Mouse (Mus musculus): ENCODE measurements around the gene Smpd2. TPM values are rescaled to one million over a fixed set of nuclear protein-coding genes. Genes with fewer than 3 reads are reported as not detected.
"Not testable (repeated sequence)": the region's sequence is repeated elsewhere in the genome, so short reads cannot be mapped to it uniquely, and the experiment has no call there.

Smpd2 gene
- polyA plus RNA-seq, 1 experiment from 2014 or later = 40.7 TPM

DNA sequence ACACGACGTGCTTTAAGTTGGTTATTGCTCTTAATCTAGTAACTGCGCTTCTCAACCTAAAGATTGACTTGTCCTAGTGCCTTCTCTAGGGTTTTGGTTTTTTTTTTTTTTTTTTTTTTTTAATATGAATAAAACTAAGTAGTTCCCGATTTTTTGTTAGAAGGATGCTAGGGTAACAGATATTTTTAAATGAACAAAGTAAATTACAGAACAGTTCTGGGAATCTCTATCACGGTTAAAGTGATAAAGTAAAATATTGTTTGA, 30.2 kb upstream of the Smpd2 start:
- no peaks in the 10 kb centered on the region for H3K27me3 ChIP-seq (replicated peaks; ENCODE audit: control insufficient read depth, insufficient read depth, low read length)
- peaks cover 20% of the 10 kb centered on the region for H3K36me3 ChIP-seq (ENCODE audit: control insufficient read depth, insufficient read depth, low read length)
- peak overlapping the region; percentile 92 for H3K9ac ChIP-seq (ENCODE audit: low read length)
- peak overlapping the region; percentile 95 for H3K4me3 ChIP-seq (ENCODE audit: low read depth, low read length)
- 5% methylated on average over 5 of the region's 5 CpGs for WGBS
- no peak for ATAC-seq
- H3K4me2 ChIP-seq (ENCODE audit: low read length) = peak overlapping the region; percentile 83
- no peaks in the 10 kb centered on the region for H3K9me3 ChIP-seq (replicated peaks; ENCODE audit: control insufficient read depth, low read length)
- DNase-seq (ENCODE audit: low spot score) = no peak
- H3K27ac ChIP-seq (ENCODE audit: low read depth, low read length) = no peak overlapping the region
- peaks cover 18% of the 10 kb centered on the region for H3K4me1 ChIP-seq (ENCODE audit: control insufficient read depth, insufficient read depth, low read length)

DNA sequence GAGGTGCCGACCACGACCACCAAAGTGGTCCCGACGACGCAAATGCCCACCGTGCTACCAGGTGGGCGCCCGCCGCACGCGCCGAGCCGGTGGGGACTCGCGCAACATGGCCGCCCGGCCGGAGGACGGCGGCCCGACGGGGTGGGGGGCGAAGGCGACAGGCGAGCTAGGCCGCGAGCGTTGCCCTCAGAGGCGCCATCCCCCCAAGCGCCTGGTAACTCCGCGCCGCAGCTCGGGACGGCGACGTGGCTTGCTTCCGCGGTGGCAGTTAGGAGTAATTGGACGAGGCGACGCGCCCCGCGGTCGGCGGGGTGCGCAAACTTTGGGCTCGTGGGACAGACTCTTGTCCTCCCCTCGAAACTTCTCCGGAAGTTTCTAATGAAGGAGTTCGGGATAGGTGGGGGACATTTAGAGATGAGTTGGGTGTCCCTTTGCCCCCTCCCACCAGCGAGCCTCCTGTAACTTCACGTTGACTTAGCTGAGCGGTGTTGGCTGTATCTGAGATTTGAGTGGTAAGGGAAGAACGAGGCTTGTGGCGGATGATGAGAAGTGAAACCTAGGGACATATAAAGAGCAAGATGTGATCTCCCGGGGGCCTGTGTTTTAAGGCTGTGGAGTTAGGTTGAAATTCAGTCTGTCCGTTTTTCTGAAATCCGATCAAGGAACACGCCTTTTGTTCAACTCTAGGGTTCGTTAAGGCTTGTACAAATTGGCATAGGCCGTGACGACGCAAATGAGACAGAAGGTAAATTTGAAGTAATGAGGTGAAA, 29.7 kb upstream of the Smpd2 start:
- H3K9ac ChIP-seq (ENCODE audit: low read length) = peak overlapping the region; percentile 92
- peaks cover 17% of the 10 kb centered on the region for H3K36me3 ChIP-seq (ENCODE audit: control insufficient read depth, insufficient read depth, low read length)
- under 1% methylated on average over 59 of the region's 65 CpGs for WGBS
- ATAC-seq = peak; percentile 59
- H3K9me3 ChIP-seq (replicated peaks; ENCODE audit: control insufficient read depth, low read length) = no peaks in the 10 kb centered on the region
- peak overlapping the region; percentile 83 for H3K4me2 ChIP-seq (ENCODE audit: low read length)
- H3K4me1 ChIP-seq (ENCODE audit: control insufficient read depth, insufficient read depth, low read length) = peaks cover 18% of the 10 kb centered on the region
- H3K27me3 ChIP-seq (replicated peaks; ENCODE audit: control insufficient read depth, insufficient read depth, low read length) = no peaks in the 10 kb centered on the region
- peak; percentile 51 for DNase-seq (ENCODE audit: low spot score)
- peak overlapping the region; percentile 97 for H3K27ac ChIP-seq (ENCODE audit: low read depth, low read length)
- peak overlapping the region; percentile 95 for H3K4me3 ChIP-seq (ENCODE audit: low read depth, low read length)

DNA sequence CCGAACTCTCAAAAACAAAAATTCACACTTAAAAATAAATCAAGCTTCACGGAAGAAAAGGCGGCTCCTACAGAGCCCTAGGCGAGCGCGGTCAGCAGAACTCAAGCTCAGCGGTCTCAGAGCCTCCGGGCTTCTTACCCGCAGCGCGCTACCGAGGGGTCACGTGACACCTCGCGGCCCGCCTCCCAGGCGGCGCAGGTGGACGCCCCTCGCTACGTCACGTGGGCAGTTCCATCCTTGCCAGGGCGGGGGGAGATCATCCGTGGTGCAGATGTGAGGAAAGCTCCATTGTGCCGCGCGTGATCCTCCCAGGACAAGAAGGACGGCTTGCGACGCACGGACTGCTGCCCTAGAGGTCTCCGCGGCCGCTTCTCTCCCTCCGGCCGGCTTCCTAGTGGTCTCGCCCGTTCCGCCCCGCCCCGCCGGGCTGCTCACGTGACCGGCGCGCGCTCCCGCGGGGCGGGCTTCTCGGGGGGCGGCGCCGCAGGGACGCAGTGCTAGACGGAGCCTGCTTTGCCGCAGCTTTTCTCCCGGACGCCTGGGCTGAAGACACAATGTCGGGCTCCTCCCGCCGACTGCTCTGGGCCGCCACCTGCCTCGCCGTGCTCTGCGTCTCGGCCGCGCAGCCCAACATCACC, 28.9 kb upstream of the Smpd2 start, which contains the start of gene Cd164:
Gene Cd164, plus strand, starts transcription at position 434 of the 638 bp plus-strand sequence.
- Histone ChIP-seq H3K27ac (ENCODE audit: low read depth, low read length) (peak within 1 kb of the TSS; percentile 97), H3K4me2 (ENCODE audit: low read length) (peak within 1 kb of the TSS; percentile 83), H3K36me3 (ENCODE audit: control insufficient read depth, insufficient read depth, low read length) (peaks cover 14% of the 10 kb centered on the region), H3K4me3 (ENCODE audit: low read depth, low read length) (peak within 1 kb of the TSS; percentile 95), H3K9me3 (replicated peaks; ENCODE audit: control insufficient read depth, low read length) (no peaks in the 10 kb centered on the region), H3K4me1 (ENCODE audit: control insufficient read depth, insufficient read depth, low read length) (peaks cover 16% of the 10 kb centered on the region), H3K27me3 (replicated peaks; ENCODE audit: control insufficient read depth, insufficient read depth, low read length) (no peaks in the 10 kb centered on the region), H3K9ac (ENCODE audit: low read length) (peak within 1 kb of the TSS; percentile 92)
- under 1% methylated on average over 69 of the region's 69 CpGs for WGBS
- peak; percentile 94 for ATAC-seq
- DNase-seq (ENCODE audit: low spot score) = peak; percentile 96

DNA sequence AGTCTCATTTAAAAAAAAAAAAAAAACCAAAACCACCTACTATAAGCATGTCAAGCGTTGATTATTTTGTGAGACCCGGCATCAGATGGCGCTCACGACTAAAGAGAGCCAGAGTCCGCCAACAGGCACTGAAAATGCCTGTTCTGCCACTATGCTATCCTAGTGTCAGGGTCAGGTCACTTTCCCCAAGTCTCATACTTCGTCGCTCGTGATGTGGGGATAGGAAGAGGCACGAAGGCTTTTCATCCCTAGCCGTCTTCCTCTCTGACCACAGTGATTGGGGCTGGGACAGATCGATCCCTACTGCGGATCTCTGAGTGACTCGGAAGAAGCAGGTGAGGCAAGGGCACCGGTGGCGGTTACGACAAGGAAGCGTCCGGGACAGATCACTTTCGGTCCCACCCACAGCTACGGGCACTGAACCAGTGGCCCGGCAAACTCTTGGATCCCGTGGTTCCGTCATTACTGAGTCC, 28.4 kb upstream of the Smpd2 start:
- ATAC-seq = peak; percentile 55
- Histone ChIP-seq H3K9ac (ENCODE audit: low read length) (peak overlapping the region; percentile 92), H3K4me1 (ENCODE audit: control insufficient read depth, insufficient read depth, low read length) (peaks cover 16% of the 10 kb centered on the region), H3K27ac (ENCODE audit: low read depth, low read length) (peak overlapping the region; percentile 97), H3K4me2 (ENCODE audit: low read length) (peak overlapping the region; percentile 83), H3K27me3 (replicated peaks; ENCODE audit: control insufficient read depth, insufficient read depth, low read length) (no peaks in the 10 kb centered on the region), H3K9me3 (replicated peaks; ENCODE audit: control insufficient read depth, low read length) (no peaks in the 10 kb centered on the region), H3K4me3 (ENCODE audit: low read depth, low read length) (peak overlapping the region; percentile 95), H3K36me3 (ENCODE audit: control insufficient read depth, insufficient read depth, low read length) (peaks cover 8% of the 10 kb centered on the region; the same call in 1 of the 2 replicates)
- DNase-seq (ENCODE audit: low spot score) = peak; percentile 85
- under 1% methylated on average over 23 of the region's 23 CpGs for WGBS

DNA sequence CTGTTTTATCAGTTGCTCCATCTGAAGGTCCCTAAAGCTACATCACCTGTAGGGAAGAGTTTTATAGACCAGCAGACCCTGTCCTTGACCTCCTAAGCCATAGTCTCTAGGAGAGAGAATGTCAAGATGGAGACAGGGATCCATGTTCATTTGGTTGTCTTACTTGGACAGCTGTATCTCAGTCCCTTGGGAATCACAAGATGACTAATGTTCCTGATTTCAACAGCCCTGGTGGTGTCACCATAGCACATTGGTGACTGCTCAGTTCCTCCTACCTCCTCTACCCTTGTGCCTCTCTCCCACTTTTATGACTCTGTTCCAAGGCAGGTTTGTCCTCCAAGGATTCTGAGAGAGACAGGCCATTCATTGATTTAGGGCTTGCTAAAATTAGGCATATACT, 24.8 kb upstream of the Smpd2 start:
- Histone ChIP-seq H3K9me3 (replicated peaks; ENCODE audit: control insufficient read depth, low read length) (no peaks in the 10 kb centered on the region), H3K9ac (ENCODE audit: low read length) (no peak overlapping the region), H3K4me3 (ENCODE audit: low read depth, low read length) (no peak overlapping the region), H3K4me1 (ENCODE audit: control insufficient read depth, insufficient read depth, low read length) (no peaks in the 10 kb centered on the region), H3K36me3 (ENCODE audit: control insufficient read depth, insufficient read depth, low read length) (no peaks in the 10 kb centered on the region), H3K27ac (ENCODE audit: low read depth, low read length) (no peak overlapping the region), H3K4me2 (ENCODE audit: low read length) (no peak overlapping the region), H3K27me3 (replicated peaks; ENCODE audit: control insufficient read depth, insufficient read depth, low read length) (no peaks in the 10 kb centered on the region)
- DNase-seq (ENCODE audit: low spot score) = no peak
- no peak for ATAC-seq

DNA sequence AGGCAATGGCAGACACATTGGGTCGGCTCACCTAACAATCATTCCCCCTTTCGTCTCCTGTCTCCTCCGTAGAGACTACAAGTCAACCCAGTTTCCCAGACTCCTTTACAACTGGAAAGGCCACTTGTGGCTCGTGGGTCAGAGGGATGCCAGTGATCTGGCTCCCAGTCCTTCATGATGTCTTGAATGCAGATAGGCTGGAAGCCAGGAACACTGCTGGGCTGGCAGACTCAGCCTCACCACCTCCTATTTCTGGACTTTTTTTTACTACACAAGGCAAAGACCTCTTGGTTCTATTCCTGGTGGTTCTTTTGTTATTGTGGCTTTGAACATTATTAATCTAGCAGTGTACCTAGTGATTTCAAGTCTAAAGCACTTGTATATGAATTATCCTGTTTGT, 24.1 kb upstream of the Smpd2 start:
- DNase-seq (ENCODE audit: low spot score) = no peak
- no peaks in the 10 kb centered on the region for H3K27me3 ChIP-seq (replicated peaks; ENCODE audit: control insufficient read depth, insufficient read depth, low read length)
- no peak overlapping the region for H3K4me3 ChIP-seq (ENCODE audit: low read depth, low read length)
- no peak overlapping the region for H3K9ac ChIP-seq (ENCODE audit: low read length)
- no peak overlapping the region for H3K27ac ChIP-seq (ENCODE audit: low read depth, low read length)
- no peak overlapping the region for H3K4me2 ChIP-seq (ENCODE audit: low read length)
- H3K36me3 ChIP-seq (ENCODE audit: control insufficient read depth, insufficient read depth, low read length) = no peaks in the 10 kb centered on the region
- WGBS = 76% methylated on average over 4 of the region's 4 CpGs
- ATAC-seq = no peak
- no peaks in the 10 kb centered on the region for H3K9me3 ChIP-seq (replicated peaks; ENCODE audit: control insufficient read depth, low read length)
- no peaks in the 10 kb centered on the region for H3K4me1 ChIP-seq (ENCODE audit: control insufficient read depth, insufficient read depth, low read length)

DNA sequence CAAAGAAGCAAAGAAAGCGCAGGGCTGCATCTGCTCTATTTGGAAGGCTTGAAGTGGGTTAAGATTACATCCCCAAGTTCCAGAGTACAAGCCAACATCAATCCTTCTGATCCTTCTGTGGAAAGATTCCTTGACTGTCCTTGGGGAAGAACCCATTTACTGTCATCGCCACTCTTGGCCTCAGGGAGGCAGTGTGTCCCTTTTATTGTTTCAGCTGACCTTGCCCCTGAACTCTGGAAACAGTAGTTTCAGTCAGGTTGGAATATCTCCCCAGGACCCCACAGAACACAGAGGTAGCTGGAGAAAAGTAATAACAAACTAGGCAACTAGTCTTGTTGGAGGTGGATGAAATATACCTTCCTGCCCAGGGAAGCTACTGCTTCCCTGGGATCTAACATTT, 19.0 kb upstream of the Smpd2 start:
- Histone ChIP-seq H3K4me2 (ENCODE audit: low read length) (no peak overlapping the region), H3K9ac (ENCODE audit: low read length) (no peak overlapping the region), H3K27ac (ENCODE audit: low read depth, low read length) (no peak overlapping the region), H3K4me1 (ENCODE audit: control insufficient read depth, insufficient read depth, low read length) (no peaks in the 10 kb centered on the region), H3K36me3 (ENCODE audit: control insufficient read depth, insufficient read depth, low read length) (no peaks in the 10 kb centered on the region), H3K27me3 (replicated peaks; ENCODE audit: control insufficient read depth, insufficient read depth, low read length) (no peaks in the 10 kb centered on the region), H3K4me3 (ENCODE audit: low read depth, low read length) (no peak overlapping the region), H3K9me3 (replicated peaks; ENCODE audit: control insufficient read depth, low read length) (no peaks in the 10 kb centered on the region)
- DNase-seq (ENCODE audit: low spot score) (no peak), ATAC-seq (no peak)
- WGBS = 45% methylated on average over 2 of the region's 2 CpGs

DNA sequence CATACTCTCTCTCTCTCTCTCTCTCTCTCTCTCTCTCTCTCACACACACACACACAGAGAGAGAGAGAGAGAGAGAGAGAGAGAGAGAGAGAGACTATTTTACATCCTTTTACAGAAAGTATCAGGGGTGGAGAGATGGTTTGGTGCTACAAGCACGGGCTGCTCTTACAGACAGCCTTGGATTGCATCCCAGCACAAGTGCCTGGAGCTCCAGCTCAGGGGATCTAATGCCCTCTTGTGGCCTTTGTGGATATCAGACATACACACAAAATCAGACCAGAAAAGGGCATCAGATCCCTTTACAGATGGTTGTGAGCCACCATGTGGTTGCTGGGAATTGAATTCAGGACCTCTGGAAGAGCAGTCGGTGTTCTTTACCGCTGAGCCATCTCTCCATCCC, 15.3 kb upstream of the Smpd2 start:
- H3K27ac ChIP-seq (ENCODE audit: low read depth, low read length); H3K36me3 ChIP-seq (ENCODE audit: control insufficient read depth, insufficient read depth, low read length): not testable (repeated sequence)

DNA sequence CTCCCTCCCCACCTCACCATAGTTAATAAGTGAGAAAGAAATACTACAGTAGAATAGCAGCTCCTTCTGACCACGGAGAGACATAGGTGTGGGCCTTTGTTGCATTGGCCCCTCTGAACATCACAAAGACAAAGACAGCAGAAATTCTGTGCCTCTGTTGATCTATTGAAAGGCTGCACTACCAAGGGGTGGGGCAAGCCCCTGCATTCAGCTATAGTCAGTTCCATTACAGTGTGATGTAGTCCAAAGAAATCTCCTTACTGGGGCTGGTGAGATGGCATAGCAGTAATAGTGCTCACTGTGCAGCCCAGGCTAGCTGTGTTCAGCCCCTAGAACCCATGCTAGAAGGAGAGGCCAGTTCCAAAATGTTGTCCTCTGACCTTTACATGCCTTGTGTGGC, 14.8 kb upstream of the Smpd2 start:
- H3K4me1 ChIP-seq (ENCODE audit: control insufficient read depth, insufficient read depth, low read length) = no peaks in the 10 kb centered on the region
- no peak overlapping the region for H3K4me2 ChIP-seq (ENCODE audit: low read length)
- no peak overlapping the region for H3K4me3 ChIP-seq (ENCODE audit: low read depth, low read length)
- DNase-seq (ENCODE audit: low spot score) (no peak), ATAC-seq (0 out of 2 replicates have a peak, but pooled peaks have one; percentile 7)
- no peaks in the 10 kb centered on the region for H3K9me3 ChIP-seq (replicated peaks; ENCODE audit: control insufficient read depth, low read length)
- H3K36me3 ChIP-seq (ENCODE audit: control insufficient read depth, insufficient read depth, low read length) = no peaks in the 10 kb centered on the region
- no peaks in the 10 kb centered on the region for H3K27me3 ChIP-seq (replicated peaks; ENCODE audit: control insufficient read depth, insufficient read depth, low read length)
- no peak overlapping the region for H3K9ac ChIP-seq (ENCODE audit: low read length)
- no peak overlapping the region for H3K27ac ChIP-seq (ENCODE audit: low read depth, low read length)
- 80% methylated on average over 1 of the region's 1 CpGs for WGBS

More for the DNA sequence above, 15.3 kb upstream of the Smpd2 start:
- DNase-seq (ENCODE audit: low spot score) (peak; percentile 93), ATAC-seq (peak; percentile 74)
- not testable (repeated sequence) for H3K4me3 ChIP-seq (ENCODE audit: low read depth, low read length); H3K9me3 ChIP-seq (replicated peaks; ENCODE audit: control insufficient read depth, low read length); H3K4me2 ChIP-seq (ENCODE audit: low read length); H3K27me3 ChIP-seq (replicated peaks; ENCODE audit: control insufficient read depth, insufficient read depth, low read length); H3K4me1 ChIP-seq (ENCODE audit: control insufficient read depth, insufficient read depth, low read length); H3K9ac ChIP-seq (ENCODE audit: low read length)
- 3% methylated on average over 3 of the region's 3 CpGs for WGBS
